Mouse (Mus musculus) cerebellum, adult 2 months (tissue): ENCODE data around the gene Emc8.

Source experiments
- CTCF ChIP-seq: fragments of 200-500 bp; IDR thresholded peaks from 2 replicates; pipeline ENCODE4 v1.5.1; 2011; ENCODE audit warnings: low read depth, mild to moderate bottlenecking, control low read depth, low read length, moderate library complexity, borderline replicate concordance; ENCODE audit not compliant: insufficient read depth
- POLR2A ChIP-seq: fragments of 200-500 bp; IDR thresholded peaks from 2 replicates; pipeline ENCODE4 v1.6.1; 2011; ENCODE audit warnings: low read length, control low read depth, borderline replicate concordance; ENCODE audit not compliant: insufficient read depth

GRCm38 (mm10) chr8:120715996-120716680 lies 47.8 kb upstream of the Emc8 start:
- TF ChIP-seq CTCF (no peak), POLR2A (no peak)
